Mouse (Mus musculus) erythroblast, adult 5-6 weeks (primary cell): ENCODE data around the gene Nudt15. TPM values are rescaled to one million over a fixed set of nuclear protein-coding genes. Genes with fewer than 3 reads are reported as not detected.
A peak's percentile ranks its signal among the peaks of the same experiment; 100 is the strongest.

ENCODE experiments used
- ATAC-seq: replicated peaks from 2 replicates; pipeline ENCODE4 v1.8.0; 2016; ENCODE audit warnings: moderate number of reproducible peaks, mild to moderate bottlenecking, moderate TSS enrichment, inconsistent platforms; ENCODE audit not compliant: poor library complexity, low FRiP score, severe bottlenecking
- total RNA-seq, 2 experiments: library from RNA; stranded (forward) in 1 of 2; stranded (reverse) in 1 of 2; fragments of 150-400 nt in 1 of 2; fragments of 200-764, 138-1000 nt in 1 of 2; gene quantifications; 2 replicates each; pipeline versions ENCODE4 v1.2.3 to v1.2.4; 2015 to 2017; ENCODE audit warnings: low replicate concordance in 2 of 2

The Nudt15 gene
- total RNA-seq, 2 experiments from 2014 or later, result 3.7 to 5.2 TPM

DNA sequence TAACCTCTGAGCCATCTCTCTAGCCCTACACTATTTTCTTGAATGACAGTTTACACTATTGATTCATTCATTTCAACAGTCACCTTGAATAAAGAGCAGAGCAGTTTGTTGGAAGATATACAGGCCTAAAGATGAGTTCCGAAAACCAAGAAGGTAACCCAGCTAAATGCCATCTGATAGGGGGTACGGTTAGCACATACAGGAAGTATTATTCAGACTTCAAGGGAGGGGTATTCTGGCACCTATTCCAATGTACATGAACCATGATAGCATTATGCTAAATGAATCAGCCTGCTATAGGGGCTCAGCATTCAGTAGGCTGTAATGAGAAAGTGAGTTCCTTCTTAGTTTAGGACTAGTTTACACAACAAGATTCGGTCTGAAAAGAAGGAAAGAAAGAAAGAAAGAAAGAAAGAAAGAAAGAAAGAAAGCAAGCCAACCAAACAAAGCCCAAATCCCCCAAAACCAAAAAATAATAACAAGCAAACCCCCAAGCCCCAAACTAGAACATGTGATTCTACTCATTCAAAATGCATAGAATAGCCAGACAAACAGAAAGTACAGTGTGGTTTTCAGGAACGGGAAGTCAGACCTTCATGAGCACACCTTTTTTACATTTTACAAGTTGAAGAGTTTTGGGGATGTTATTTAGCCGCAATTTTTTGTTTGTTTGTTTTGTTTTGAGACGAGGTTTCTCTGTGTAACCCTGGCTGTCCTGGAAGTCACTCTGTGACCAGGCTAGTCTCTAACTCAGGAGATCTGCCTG lies 39.2 kb downstream of the Nudt15 start:
- no peak for ATAC-seq

DNA sequence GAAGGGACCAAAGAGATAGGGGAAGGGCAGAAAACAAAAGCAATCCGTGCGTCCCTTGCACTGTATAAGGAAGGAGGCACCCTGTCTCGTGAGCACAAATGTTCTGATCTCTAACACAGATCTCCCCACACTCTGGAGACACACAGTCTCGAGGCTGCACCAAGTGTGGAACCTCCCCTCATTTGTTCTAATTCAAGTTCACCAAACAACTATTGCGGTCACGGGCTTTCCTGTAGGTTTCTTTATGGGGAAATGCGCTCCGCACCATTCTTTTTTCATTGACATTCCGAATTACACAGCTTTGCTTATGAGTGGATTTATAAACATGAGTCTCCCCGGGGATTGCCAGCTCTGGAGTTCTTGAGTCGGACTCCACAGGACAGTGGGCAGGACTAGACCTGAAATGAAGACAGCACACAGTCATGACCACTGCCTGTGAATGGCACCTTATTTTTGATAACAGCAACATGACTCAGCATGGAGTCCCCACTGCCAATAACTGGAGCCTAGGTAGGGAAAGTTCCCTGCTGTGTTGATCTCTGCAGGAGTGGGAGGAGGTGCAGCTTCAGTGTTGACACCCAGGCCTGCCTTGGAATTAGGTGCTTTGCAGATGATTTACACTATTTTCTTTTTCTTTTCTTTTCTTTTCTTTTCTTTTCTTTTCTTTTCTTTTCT lies 40.2 kb downstream of the Nudt15 start:
- ATAC-seq, result peak; percentile 27; the same call in 1 of the 2 replicates

DNA sequence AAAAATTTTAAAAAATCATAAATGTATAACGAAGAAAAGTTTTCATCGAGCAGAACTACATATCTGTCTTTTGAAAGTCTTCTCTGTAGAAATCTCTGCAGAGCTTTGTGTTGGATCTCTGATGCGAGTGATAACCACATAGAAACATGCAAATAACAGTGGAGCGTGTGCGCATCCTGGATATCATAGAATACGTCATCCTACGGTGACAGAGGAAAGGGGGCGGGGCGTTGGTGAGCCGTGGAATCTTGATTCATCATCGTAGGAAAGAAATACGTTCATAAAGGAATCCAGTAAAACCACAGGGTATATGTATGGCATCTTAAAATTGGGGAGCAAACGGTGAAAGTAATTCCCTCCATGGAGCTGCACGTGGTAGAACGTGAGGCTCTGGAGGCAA lies 40.8 kb downstream of the Nudt15 start:
- no peak for ATAC-seq

DNA sequence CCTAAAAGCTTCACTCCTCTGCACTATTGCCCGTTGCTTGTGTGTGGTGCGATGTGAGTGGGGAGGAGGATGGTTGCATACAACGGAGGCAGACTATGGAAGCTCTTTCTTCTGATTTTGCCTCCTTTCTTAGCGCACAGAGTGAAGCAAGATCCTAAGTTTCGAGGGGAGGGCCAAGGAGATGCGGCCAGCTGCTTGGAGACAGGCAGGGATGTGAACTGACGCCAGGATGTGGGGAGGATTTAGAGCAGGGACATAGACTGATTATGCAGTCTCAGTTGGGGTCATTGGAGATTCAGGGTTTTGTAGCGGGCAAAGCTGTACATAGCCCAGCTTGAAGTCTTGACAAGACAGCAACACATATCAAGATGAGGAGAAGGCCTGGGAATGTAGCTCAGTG lies 41.8 kb downstream of the Nudt15 start:
- no peak for ATAC-seq

DNA sequence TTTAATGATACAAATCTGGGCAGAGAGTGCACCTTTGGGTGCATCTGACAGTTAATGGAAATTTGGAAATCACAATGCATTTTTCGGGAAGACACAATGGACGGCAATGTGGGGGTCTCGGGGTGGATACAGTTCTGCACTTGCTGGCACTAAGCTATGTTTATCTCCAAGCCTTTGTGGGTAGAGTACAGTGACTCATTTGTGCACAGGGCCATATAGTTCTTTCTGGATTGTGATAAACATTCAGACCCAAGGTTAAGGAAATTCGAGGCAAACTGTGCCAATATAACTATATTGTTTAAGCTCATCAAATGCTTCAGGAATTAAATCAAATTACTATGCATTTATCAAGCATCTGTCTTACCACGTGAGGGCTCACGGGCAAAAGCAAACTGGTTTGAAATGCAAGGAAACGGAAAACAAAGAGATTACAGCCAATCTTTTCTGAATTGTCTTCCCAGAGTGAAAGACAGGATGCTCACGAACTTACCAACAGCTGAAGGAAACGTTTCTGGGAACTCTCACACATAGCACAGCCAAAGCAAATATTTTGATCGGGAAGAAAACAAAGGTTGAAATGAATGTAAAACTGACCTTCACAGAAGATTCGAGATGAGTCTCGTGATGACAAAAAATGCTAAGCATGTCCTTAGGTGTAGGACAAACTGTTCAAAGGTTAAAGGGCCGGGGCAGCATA lies 44.7 kb downstream of the Nudt15 start:
- ATAC-seq, result no peak

DNA sequence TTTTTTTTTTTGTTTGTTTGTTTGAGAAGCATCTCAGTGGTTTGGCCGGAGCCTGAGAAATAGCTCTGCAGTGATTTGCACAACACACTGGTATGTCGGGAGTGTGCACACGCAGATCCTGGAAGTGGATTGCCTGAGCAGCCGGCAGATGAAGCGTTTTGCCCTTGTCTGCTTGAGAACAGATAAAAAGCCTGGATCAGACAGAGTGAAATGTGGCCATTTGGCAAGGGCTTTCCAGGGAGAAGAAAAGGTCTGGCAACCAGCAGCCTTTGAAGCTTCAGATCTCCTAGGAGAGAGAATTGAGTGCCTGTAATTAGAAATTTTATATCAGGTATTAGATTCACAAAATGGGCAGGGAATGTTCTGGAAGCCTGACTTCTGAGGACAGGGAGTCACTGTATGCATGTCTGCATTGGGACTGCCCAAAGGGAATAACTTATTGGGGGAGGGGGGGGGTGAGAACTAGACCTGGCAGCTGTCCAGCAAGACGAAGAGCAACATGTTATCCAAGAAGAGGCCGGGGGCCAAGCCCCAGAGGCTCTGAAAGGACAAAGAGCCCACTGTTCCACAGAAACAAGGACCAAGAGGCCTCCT lies 45.4 kb downstream of the Nudt15 start:
- no peak for ATAC-seq

DNA sequence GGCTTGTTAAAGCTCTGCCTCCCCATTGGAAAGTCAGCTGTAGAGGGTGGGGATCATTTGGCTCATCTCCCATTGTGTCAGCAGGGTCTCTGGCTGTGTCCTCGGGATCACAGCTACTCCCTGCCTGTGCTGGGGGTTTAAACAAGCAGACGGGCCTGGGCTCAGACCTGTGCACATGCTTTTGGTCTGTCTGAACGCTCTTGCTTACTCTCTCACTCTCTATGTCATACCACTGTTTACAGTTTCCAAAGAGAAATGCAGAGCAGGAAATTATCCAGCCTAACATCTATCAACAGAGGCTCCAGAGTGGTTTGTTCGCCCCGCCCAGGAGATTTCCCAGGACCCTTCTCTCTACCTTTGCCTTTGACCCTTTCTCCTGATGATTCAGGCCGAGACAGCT lies 46.3 kb downstream of the Nudt15 start:
- ATAC-seq, result no peak

DNA sequence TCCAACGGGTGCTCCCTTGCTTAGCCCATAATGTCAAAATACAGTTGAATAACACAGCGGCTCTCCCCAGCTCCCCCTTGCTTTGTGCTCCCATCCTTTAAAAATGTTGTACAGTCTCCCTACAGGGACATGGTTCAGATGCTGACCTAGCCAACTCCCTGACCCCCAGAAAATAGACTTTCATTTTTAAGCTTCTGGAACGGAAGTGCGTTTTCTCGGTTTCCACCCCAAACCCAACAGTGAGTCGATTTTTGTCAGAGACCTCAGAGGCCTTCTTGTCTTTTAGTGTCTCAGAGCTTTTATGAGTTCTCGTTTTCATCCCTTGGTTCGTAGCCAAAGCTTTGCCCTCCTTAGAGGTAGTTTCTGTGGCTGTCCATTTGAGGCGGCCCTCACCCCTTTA lies 46.8 kb downstream of the Nudt15 start:
- no peak for ATAC-seq

DNA sequence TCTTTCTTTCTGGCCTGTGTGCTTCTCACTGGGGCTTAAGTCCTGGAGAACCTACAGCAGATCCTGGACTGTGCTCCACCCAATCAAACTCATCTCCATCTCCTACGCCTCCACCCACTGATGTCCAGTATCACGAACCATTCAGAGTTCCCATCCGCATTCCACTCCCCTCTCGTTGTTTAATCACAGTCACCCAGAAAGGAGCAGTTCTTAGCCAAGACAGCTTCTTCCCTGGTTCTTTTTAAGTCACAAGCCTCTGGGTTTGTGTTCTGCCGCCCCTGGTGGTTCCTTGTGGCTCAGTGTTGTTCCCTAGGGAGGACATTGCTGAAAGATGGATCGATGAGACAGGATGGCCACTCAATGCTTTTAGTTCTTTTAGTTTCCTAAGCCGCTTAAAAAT lies 52.3 kb downstream of the Nudt15 start:
- no peak for ATAC-seq

DNA sequence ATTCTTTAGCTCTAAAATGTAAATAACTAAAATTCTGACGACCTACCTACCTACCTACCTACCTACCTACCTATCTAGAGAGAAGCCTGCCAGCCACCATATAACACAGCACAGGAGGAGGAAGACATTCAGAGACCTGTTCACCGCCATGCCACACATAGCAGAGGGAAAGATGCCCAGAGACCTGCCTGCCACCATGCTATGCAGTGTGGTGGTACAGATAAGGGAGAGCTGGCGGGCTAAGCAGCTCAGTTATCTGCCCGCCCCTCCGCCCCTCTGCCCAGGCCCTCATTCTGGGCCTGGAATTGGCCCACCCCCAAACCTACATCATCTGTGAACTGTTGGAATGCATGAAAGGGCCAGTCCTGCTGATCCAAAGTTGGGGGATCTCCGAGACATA lies 53.9 kb downstream of the Nudt15 start:
- no peak for ATAC-seq

DNA sequence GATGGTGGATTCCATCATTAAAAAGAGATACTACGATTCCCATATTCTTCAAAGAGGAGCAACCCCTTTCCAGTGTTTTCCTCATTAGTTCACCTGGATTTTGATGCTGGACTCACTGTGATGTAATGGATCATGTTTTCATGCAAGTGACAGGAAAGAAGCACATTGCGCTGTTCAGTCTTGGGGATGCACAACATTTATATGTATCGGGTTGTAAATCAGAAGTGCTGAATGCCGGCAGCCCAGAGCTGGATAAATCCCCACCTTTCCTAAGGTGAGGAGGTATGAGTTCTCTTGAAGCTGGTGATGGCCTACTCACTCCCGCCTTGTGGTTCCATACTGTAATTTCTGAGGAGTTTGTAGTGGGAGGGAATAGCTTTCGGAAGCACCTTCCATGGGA lies 54.7 kb downstream of the Nudt15 start:
- ATAC-seq, result no peak

DNA sequence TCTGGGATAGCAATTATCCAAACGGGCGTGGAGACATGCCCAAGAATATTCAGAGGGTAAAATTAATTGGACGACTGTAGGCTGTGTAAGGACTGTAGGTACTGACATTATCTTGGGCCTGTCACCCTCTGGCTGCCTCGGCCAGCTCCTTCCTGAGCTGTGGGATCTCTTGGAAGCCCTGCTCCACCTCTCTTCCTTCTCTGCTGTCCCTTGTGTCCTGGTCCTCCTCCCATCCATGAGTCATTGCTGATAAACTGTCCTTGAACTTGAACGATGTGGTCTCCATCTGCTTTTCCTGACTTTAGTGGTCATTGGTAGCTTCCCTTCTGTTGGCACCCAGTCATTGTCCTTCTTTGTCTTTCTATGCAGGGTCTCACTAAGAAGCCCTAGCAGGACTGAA lies 61.4 kb downstream of the Nudt15 start:
- ATAC-seq, result no peak

DNA sequence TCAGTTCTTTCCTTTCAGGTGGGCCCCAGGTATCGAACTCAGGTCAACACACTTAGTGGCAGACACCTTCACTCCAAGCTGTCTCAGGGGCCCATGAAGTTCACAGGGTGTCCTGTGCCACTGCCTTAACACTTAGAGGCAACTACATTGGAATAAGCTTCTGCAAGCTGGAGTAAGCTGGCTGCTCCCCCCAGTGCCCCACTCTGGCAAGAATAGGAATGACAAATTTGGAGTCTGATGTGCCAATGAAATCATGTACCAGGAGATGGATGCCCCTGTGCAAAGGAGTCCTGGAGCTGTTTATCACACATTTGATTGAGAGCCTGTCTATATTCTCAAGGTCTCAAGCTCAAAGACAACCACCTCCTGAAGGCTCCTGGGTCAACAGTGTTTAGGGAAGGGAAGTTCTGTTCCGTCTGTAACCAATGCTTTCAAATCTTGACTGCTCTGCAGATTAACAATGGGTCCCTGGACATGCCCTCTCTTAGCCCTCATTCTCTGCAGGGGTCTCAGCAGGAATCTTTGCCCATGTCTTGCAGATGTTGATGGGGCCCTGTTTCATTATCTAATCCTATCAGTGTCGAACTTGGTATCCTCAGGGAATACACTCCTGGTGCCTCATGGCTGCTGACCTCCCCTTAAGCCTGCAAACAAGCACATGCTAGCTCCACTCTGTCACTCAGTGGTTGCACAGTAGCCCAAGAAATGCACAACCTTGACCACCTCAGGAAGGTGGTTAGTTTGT lies 63.5 kb downstream of the Nudt15 start:
- ATAC-seq, result no peak

DNA sequence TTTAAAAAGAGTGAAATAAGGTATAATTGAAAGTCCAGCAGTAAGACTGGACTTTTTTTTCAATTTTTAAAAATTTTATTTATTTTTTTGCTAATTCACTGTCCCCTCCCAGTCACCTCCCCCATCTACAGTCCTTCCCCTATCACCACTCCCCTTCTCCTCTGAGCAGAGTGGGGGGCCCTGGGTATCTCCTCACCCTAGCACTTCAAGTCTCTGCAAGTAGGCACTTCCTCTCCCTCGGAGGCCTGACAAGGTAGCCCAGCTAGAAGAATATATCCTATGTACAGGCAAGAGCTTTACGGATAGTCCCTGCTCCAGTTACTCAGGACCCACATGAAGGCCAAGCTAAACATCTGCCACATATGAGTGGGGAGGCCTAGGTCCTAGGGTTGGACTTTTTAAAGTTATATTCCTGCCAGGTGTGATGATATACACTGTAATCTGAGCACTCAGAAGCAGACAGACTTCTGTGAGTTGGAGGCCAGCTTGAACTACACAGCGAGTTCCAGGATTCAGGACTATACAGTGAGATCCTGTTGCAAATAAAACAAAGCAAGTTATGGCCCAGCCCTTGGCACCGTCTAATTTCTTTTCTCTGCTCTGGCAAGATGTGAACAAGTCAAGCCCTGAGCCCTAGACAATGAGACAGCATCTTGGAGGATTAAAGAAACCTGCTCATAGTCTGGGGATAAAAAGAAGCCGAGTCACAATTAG lies 64.4 kb downstream of the Nudt15 start:
- no peak for ATAC-seq

DNA sequence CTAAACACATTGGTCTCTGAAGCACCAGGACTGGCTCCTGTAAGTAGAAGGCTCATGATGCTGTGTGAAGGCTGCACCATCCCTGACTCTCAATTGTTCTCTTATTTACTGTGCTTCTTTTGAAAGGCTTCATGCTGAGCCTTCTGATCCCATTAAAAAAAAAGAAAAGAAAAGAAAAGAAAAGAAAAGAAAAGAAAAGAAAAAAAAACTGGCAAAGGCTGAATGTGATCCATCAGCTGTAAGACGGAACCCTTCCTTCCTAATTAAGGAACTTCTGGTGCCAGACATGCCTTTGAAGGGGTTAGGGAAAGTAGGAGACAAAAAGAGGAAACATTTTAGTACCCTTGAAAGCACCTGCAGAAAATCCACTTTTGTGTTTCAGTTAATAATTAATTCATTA lies 68.3 kb downstream of the Nudt15 start:
- ATAC-seq, result no peak

DNA sequence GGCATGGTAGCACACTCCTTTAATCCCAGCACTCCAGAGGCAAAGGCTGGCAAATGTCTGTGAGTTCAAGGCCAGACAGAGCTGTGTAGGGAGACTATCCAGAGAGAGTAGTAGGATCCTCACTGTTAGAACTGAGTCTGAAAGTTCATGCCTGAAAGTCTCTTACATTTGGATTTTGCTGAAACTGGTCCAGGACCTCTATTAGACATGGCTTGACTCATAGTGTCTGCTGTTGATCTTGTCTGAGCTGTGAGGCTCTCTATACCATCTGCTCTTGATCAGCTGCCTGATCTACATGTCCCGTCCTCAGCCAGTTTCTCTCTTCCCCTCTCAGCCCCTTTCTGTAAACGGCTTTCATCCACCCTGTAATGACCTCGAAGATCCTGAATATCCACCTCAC lies 69.7 kb downstream of the Nudt15 start:
- no peak for ATAC-seq

DNA sequence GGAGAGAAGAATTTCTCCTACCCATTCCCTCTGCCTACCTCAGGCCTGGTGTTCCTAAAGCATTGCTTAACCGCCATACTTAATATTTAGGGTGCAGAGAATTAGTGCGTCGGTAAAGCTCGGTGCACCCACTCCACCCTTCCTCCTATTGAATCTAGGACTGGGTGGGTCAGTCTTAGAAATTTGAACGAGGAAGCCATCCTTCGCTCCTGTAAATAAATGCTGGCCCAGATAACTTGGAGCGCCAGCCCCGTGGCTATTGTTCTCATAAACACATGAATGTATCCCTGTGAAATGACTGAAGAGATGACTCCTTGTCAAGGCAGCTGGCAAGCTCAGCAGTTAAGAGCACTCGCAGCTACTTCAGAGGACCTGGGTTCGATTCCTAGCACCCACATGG lies 71.0 kb downstream of the Nudt15 start:
- no peak for ATAC-seq

DNA sequence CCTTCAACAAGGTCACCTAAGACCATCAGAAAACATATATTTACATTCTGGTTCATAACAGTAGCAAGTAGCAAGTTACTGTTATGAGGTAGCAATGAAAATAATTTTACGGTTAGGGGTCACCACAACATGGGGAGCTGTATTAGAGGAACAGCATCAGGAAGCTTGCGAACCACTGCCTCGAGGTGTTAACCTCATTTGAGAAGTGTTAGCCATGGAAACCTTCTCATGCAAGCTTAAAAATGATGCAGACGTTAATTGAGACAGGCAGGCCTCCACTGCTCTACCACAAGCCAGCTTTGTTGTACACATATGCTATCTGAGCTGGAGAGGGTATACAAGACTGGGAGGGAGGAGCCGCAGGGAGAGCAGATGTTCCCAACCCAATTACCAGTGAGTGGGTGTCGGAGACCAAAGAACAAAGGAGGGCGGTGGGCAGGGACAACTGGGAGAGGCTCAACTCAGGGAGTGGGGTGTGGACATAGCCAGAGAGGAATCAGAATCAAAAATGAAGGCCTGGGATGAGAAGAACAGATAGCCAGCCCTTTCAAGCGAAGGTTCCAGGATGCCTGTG lies 71.6 kb downstream of the Nudt15 start:
- no peak for ATAC-seq

DNA sequence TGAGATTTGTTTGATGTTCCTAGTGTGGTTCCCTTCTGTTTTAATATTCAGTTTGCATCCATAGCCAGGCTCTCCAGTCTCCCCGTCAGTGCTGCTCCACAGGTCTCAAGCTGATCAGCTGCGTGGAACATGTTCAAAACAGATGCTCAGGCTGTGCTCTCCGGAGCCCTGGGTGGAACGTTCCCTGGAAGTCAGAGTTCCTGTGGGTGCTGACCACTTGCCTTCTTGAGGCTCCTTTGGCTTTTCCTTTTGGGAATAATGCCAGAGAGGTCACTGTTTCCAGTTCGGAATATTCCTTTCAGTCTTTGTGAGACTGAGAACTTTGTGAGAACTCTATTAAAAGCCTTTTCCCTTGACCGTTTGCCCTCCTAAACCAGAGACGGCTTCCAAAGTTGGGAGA lies 72.5 kb downstream of the Nudt15 start:
- ATAC-seq, result no peak
